Mouse (Mus musculus) brain, adult 2 months (tissue): Measurements from ENCODE around the gene Btg1.

ENCODE experiments used
- DNase-seq: peaks from one replicate; pipeline ENCODE4 v3.0.0; 2011; ENCODE audit warnings: low read depth, low spot score

Btg1 gene

GRCm38 (mm10) chr10:96616709-96617116 is at the start of gene Btg1:
Gene Btg1, plus strand, starts transcription at chr10:96617006.
- peak; percentile 99 for DNase-seq

- no peak for DNase-seq
Observed at GRCm38 (mm10) chr10:96569469-96569868, 47.3 kb upstream of the Btg1 start.

GRCm38 (mm10) chr10:96571176-96571575 is 45.6 kb upstream of the Btg1 start:
- DNase-seq: peak; percentile 30

GRCm38 (mm10) chr10:96574786-96575185 is 42.0 kb upstream of the Btg1 start:
- DNase-seq: no peak

GRCm38 (mm10) chr10:96575338-96575737 is 41.5 kb upstream of the Btg1 start:
- no peak for DNase-seq

- no peak for DNase-seq
Observed at GRCm38 (mm10) chr10:96578924-96579323, 37.9 kb upstream of the Btg1 start.

GRCm38 (mm10) chr10:96579436-96579835 is 37.4 kb upstream of the Btg1 start:
- DNase-seq: no peak

- DNase-seq: no peak
Observed at GRCm38 (mm10) chr10:96580246-96580645, 36.6 kb upstream of the Btg1 start.

- DNase-seq: no peak
Observed at GRCm38 (mm10) chr10:96581232-96581631, 35.6 kb upstream of the Btg1 start.

- no peak for DNase-seq
Observed at GRCm38 (mm10) chr10:96586191-96586880, 30.5 kb upstream of the Btg1 start.

GRCm38 (mm10) chr10:96586881-96587217 is 30.0 kb upstream of the Btg1 start:
- DNase-seq: no peak

- no peak for DNase-seq
Observed at GRCm38 (mm10) chr10:96588233-96588632, 28.6 kb upstream of the Btg1 start.

GRCm38 (mm10) chr10:96589781-96590180 is 27.0 kb upstream of the Btg1 start:
- no peak for DNase-seq

- no peak for DNase-seq
Observed at GRCm38 (mm10) chr10:96592089-96592488, 24.7 kb upstream of the Btg1 start.

- no peak for DNase-seq
Observed at GRCm38 (mm10) chr10:96595435-96596132, 21.2 kb upstream of the Btg1 start.

- no peak for DNase-seq
Observed at GRCm38 (mm10) chr10:96596411-96596810, 20.4 kb upstream of the Btg1 start.

GRCm38 (mm10) chr10:96599641-96600040 is 17.2 kb upstream of the Btg1 start:
- DNase-seq: no peak

GRCm38 (mm10) chr10:96601670-96602069 is 15.1 kb upstream of the Btg1 start:
- no peak for DNase-seq

- no peak for DNase-seq
Observed at GRCm38 (mm10) chr10:96602339-96602738, 14.5 kb upstream of the Btg1 start.

GRCm38 (mm10) chr10:96605168-96605567 is 11.6 kb upstream of the Btg1 start:
- DNase-seq: no peak

- no peak for DNase-seq
Observed at GRCm38 (mm10) chr10:96605856-96606255, 10.9 kb upstream of the Btg1 start.

- no peak for DNase-seq
Observed at GRCm38 (mm10) chr10:96607617-96608185, 9.1 kb upstream of the Btg1 start.
